Mouse (Mus musculus): ENCODE data around the gene Rabggta. TPM values are rescaled to one million over a fixed set of nuclear protein-coding genes. Genes with fewer than 3 reads are reported as not detected.
A peak's percentile ranks its signal among the peaks of the same experiment; 100 is the strongest.

Gene Rabggta
- polyA plus RNA-seq, 1 experiment: 9.9 TPM

GRCm38 (mm10) chr14:55734869-55735268, 12.8 kb upstream of the Rabggta start:
- Histone ChIP-seq H3K27me3 (replicated peaks) (peaks cover 34% of the 10 kb centered on the region), H3K36me3 (replicated peaks; ENCODE audit: low read length) (peaks cover 23% of the 10 kb centered on the region), H3K9me3 (no peaks in the 10 kb centered on the region), H3K4me1 (peaks cover 27% of the 10 kb centered on the region), H3K4me3 (replicated peaks) (no peak overlapping the region)
- TF ChIP-seq GATA1 (IDR thresholded peaks at IDR 0.05; ENCODE audit: borderline replicate concordance, low read length): no peak
- no peak for TF ChIP-seq FLI1 (IDR thresholded peaks at IDR 0.05; ENCODE audit: low read length)

DNA sequence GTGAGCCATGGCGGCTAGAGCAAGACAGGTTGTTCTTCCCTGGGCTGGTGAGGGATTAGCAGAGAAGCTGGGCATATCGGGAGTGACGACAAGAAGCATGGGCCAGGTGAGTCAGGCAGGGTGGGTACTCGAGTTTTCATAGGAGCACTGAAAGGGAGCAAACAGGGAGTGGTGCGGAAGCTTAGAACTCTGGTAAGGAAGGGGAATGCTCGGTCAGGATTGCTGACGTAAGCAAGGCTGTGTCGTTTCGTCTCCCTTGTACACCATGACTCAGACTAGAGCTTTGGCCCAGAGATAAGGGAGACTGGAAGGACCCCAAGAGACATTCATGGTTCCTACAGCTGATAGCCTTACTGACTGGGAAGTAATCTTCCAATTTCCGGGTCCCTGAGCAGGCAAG, 11.8 kb upstream of the Rabggta start:
- H3K4me1 ChIP-seq: peaks cover 27% of the 10 kb centered on the region
- H3K9me3 ChIP-seq: no peaks in the 10 kb centered on the region
- peaks cover 13% of the 10 kb centered on the region for H3K36me3 ChIP-seq (replicated peaks; ENCODE audit: low read length)
- no peak for TF ChIP-seq GATA1 (IDR thresholded peaks at IDR 0.05; ENCODE audit: borderline replicate concordance, low read length)
- TF ChIP-seq FLI1 (IDR thresholded peaks at IDR 0.05; ENCODE audit: low read length): no peak
- peaks cover 42% of the 10 kb centered on the region for H3K27me3 ChIP-seq (replicated peaks)
- no peak overlapping the region for H3K4me3 ChIP-seq (replicated peaks)

DNA sequence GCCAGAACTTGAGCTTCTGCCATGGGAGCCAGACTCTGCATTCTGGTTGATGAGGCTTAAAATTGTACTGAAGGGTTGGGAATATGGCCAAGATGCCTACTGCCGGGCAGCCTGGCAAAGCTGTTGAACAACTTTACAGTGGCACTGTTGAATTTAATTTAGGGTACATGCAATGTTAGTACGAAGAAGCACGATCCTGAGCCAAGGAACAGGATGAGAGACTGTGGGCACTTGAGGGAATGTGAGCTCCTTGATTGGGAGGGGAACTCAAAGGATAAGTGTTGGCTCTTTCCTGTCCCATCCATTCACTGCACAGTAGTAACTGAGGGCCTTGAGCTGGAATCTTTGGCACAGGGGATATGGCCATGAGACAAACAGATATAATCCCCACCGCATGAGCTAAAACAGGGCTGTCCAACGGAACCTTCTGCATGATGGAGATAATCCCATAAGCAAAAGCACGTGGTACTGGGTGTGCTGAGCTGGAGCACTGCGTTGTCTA, 8.5 kb upstream of the Rabggta start:
- Histone ChIP-seq H3K36me3 (replicated peaks; ENCODE audit: low read length) (no peaks in the 10 kb centered on the region), H3K4me1 (peaks cover 40% of the 10 kb centered on the region), H3K27me3 (replicated peaks) (peaks cover 48% of the 10 kb centered on the region), H3K9me3 (no peaks in the 10 kb centered on the region), H3K4me3 (replicated peaks) (no peak overlapping the region)
- no peak for TF ChIP-seq GATA1 (IDR thresholded peaks at IDR 0.05; ENCODE audit: borderline replicate concordance, low read length)
- TF ChIP-seq FLI1 (IDR thresholded peaks at IDR 0.05; ENCODE audit: low read length): no peak

DNA sequence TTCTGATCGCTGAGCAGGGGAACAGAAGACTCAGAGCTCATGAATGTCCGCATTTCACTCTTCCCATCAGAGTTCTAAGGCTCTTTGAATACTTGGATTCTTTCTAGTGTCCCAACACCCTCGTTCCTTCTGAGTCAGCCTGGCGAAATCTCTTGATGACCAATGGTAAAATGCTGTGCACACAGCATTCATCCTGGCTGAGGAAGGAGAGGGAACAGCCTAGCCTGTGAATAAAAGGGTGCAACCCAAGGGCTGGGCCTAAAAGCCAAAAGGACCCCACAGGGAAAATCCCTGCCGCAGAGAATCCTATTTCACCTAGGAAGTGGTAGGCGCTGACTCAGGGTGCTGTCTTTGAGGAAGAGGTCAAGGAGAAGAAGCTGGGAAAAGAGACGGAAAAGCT, 8.1 kb upstream of the Rabggta start:
- H3K27me3 ChIP-seq (replicated peaks): peaks cover 48% of the 10 kb centered on the region
- TF ChIP-seq GATA1 (IDR thresholded peaks at IDR 0.05; ENCODE audit: borderline replicate concordance, low read length) (no peak), FLI1 (IDR thresholded peaks at IDR 0.05; ENCODE audit: low read length) (no peak)

DNA sequence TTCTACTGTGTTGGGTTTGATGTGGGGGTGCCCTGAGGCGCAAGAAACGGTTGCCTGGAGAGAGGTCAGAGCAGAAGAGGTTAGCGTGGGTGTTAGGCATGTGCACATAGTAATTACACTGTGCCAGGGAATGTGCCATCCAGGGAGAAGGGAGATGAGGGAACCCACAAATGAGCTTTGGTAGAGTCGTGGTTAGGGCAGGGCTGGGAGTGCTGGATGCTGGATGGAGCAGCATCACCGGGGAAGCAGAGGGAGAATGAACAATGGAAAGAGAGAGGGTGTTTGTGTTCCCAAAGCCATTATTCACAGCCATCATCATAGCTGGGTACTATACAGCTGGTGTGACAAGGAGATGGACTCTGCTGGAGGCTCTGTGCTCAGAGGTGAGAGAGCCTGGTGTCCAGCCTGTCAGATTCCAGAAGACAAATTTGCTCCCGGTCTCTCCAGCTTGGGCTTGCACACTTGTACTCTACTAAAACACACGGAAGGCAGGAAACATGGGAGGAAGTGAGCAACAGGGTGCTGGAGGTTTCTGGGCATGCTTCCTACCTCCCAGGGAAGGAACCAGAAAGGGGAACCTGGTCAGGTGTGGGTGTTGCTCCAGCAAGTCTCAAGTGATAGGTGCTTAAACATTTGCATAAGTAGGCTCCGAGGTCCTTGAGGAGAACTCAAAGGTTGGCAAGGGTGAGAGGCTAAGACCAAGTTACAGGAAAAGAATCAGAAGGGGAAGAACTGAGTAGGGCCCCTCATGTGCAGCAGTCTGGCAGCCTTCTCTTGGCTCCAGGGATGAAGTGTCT, 6.0 kb upstream of the Rabggta start:
- H3K4me3 ChIP-seq (replicated peaks): no peak overlapping the region
- H3K36me3 ChIP-seq (replicated peaks; ENCODE audit: low read length): no peaks in the 10 kb centered on the region
- H3K27me3 ChIP-seq (replicated peaks): peaks cover 39% of the 10 kb centered on the region
- no peaks in the 10 kb centered on the region for H3K9me3 ChIP-seq
- peaks cover 54% of the 10 kb centered on the region for H3K4me1 ChIP-seq
- TF ChIP-seq GATA1 (IDR thresholded peaks at IDR 0.05; ENCODE audit: borderline replicate concordance, low read length): no peak
- TF ChIP-seq FLI1 (IDR thresholded peaks at IDR 0.05; ENCODE audit: low read length): no peak

More for the DNA sequence above, 8.1 kb upstream of the Rabggta start:
- no peaks in the 10 kb centered on the region for H3K36me3 ChIP-seq (replicated peaks; ENCODE audit: low read length)
- no peak overlapping the region for H3K4me3 ChIP-seq (replicated peaks)
- peaks cover 41% of the 10 kb centered on the region for H3K4me1 ChIP-seq
- H3K9me3 ChIP-seq: no peaks in the 10 kb centered on the region

- H3K36me3 ChIP-seq (replicated peaks; ENCODE audit: low read length): no peaks in the 10 kb centered on the region
- H3K4me1 ChIP-seq: peaks cover 69% of the 10 kb centered on the region
- H3K9me3 ChIP-seq: no peaks in the 10 kb centered on the region
- TF ChIP-seq GATA1 (IDR thresholded peaks at IDR 0.05; ENCODE audit: borderline replicate concordance, low read length) (no peak), FLI1 (IDR thresholded peaks at IDR 0.05; ENCODE audit: low read length) (no peak)
- H3K27me3 ChIP-seq (replicated peaks): peaks cover 34% of the 10 kb centered on the region
- no peak overlapping the region for H3K4me3 ChIP-seq (replicated peaks)
Observed at GRCm38 (mm10) chr14:55726261-55726660, 4.2 kb upstream of the Rabggta start.

GRCm38 (mm10) chr14:55724411-55724871, 2.4 kb upstream of the Rabggta start:
- Histone ChIP-seq H3K36me3 (replicated peaks; ENCODE audit: low read length) (peaks cover 16% of the 10 kb centered on the region), H3K4me3 (replicated peaks) (peak overlapping the region; percentile 59), H3K27me3 (replicated peaks) (peaks cover 17% of the 10 kb centered on the region), H3K4me1 (peaks cover 68% of the 10 kb centered on the region), H3K9me3 (no peaks in the 10 kb centered on the region)
- TF ChIP-seq GATA1 (IDR thresholded peaks at IDR 0.05; ENCODE audit: borderline replicate concordance, low read length): no peak
- no peak for TF ChIP-seq FLI1 (IDR thresholded peaks at IDR 0.05; ENCODE audit: low read length)

DNA sequence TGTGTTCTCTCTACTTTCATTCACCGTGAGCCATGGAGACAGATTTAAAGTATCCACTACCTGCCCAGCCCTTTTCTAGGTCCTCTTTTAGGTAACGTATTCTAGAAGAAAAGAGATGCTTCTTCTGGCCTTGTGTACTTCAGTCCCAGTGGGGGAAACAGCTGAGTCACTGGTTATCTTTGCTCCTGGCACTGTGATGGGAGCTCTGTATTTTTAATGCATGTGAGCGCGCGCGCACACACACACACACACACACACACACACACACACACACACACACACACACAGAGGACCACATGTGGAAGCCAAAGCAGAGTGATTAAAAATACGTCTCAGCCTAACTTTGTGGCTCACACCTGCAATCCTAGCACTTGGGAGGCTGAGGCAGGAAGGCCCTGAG, 1.4 kb upstream of the Rabggta start:
- Histone ChIP-seq H3K4me1 (peaks cover 66% of the 10 kb centered on the region), H3K27me3 (replicated peaks) (peaks cover 11% of the 10 kb centered on the region), H3K9me3 (no peaks in the 10 kb centered on the region), H3K36me3 (replicated peaks; ENCODE audit: low read length) (peaks cover 26% of the 10 kb centered on the region), H3K4me3 (replicated peaks) (no peak overlapping the region)
- no peak for TF ChIP-seq FLI1 (IDR thresholded peaks at IDR 0.05; ENCODE audit: low read length)

- Histone ChIP-seq H3K4me3 (replicated peaks) (peak overlapping the region; percentile 97), H3K9me3 (no peaks in the 10 kb centered on the region), H3K36me3 (replicated peaks; ENCODE audit: low read length) (peaks cover 34% of the 10 kb centered on the region), H3K27me3 (replicated peaks) (peaks cover 2% of the 10 kb centered on the region), H3K4me1 (peaks cover 56% of the 10 kb centered on the region)
- TF ChIP-seq FLI1 (IDR thresholded peaks at IDR 0.05; ENCODE audit: low read length): no peak
- no peak for TF ChIP-seq GATA1 (IDR thresholded peaks at IDR 0.05; ENCODE audit: borderline replicate concordance, low read length)
Observed at GRCm38 (mm10) chr14:55722438-55722945, 429 bp upstream of the Rabggta start.

- Histone ChIP-seq H3K4me3 (replicated peaks) (peak overlapping the region; percentile 97), H3K36me3 (replicated peaks; ENCODE audit: low read length) (peaks cover 48% of the 10 kb centered on the region), H3K4me1 (peaks cover 59% of the 10 kb centered on the region), H3K27me3 (replicated peaks) (no peaks in the 10 kb centered on the region), H3K9me3 (no peaks in the 10 kb centered on the region)
- no peak for TF ChIP-seq FLI1 (IDR thresholded peaks at IDR 0.05; ENCODE audit: low read length)
- TF ChIP-seq GATA1 (IDR thresholded peaks at IDR 0.05; ENCODE audit: borderline replicate concordance, low read length): no peak
Observed at GRCm38 (mm10) chr14:55721076-55721475, 987 bp downstream of the Rabggta start.
